Mouse (Mus musculus) layer of hippocampus, postnatal 36 days (tissue): ENCODE data around the gene Fgf9. TPM values are rescaled to one million over a fixed set of nuclear protein-coding genes. Genes with fewer than 3 reads are reported as not detected.

Experiments used
- total RNA-seq, 2 experiments: library from RNA; stranded (reverse); gene quantifications; 2 replicates each; pipeline ENCODE4 v1.2.3; 2021

Fgf9 gene
- total RNA-seq, 2 experiments from 2014 or later: 17.1 to 19.2 TPM

Other genes starting within 250 kb of the Fgf9 start
- gene Ska3, start 244.4 kb upstream of the Fgf9 start, total RNA-seq: 1 to 10 TPM in 1 of 2 experiments, under 1 TPM in 1; 0.83 to 1.1 TPM
- 10 to 100 TPM; 72.8 to 75.2 TPM for gene Mrpl57, start 244.3 kb upstream of the Fgf9 start, total RNA-seq
- 10 to 100 TPM; 41.5 to 41.6 TPM for gene Zdhhc20, start 180.3 kb upstream of the Fgf9 start, total RNA-seq
- 10 to 100 TPM; 20.3 to 21.1 TPM for gene Micu2, start 71.3 kb upstream of the Fgf9 start, total RNA-seq